Mouse (Mus musculus) heart, embryonic 13.5 days (tissue): ENCODE measurements around the gene Gm21293. TPM values are rescaled to one million over a fixed set of nuclear protein-coding genes. Genes with fewer than 3 reads are reported as not detected.
"Not testable (repeated sequence)": the region's sequence is repeated elsewhere in the genome, so short reads cannot be mapped to it uniquely, and the experiment has no call there.

ENCODE experiments used
- ATAC-seq: fragments of 200-750 bp; cut with Nextera tagmentation; 2 replicates; pipeline ENCODE4 v1.8.0; 2017; ENCODE audit warnings: moderate TSS enrichment; ENCODE audit not compliant: insufficient number of reproducible peaks, low FRiP score, low TSS enrichment; ENCODE audit errors: extremely low read depth
- H3K27ac ChIP-seq: fragments of 300-500 bp; sonication (generic); replicated peaks from 2 replicates; pipeline ENCODE4 v1.5.1; 2015; ENCODE audit warnings: moderate library complexity, mild to moderate bottlenecking, inconsistent platforms
- H3K27me3 ChIP-seq: fragments of 300-500 bp; sonication (generic); replicated peaks from 2 replicates; pipeline ENCODE4 v1.6.1; 2015; ENCODE audit warnings: mild to moderate bottlenecking, inconsistent platforms
- H3K36me3 ChIP-seq: fragments of 300-500 bp; sonication (generic); 2 replicates; pipeline ENCODE4 v1.6.1; 2015; ENCODE audit warnings: mild to moderate bottlenecking, inconsistent platforms
- H3K4me1 ChIP-seq: fragments of 300-500 bp; sonication (generic); 2 replicates; pipeline ENCODE4 v1.6.1; 2015; ENCODE audit warnings: inconsistent platforms
- H3K4me2 ChIP-seq: fragments of 300-500 bp; sonication (generic); 2 replicates; pipeline ENCODE4 v1.6.1; 2015; ENCODE audit warnings: inconsistent platforms, mild to moderate bottlenecking, moderate library complexity
- H3K4me3 ChIP-seq: fragments of 300-500 bp; sonication (generic); 2 replicates; pipeline ENCODE4 v1.5.1; 2015; ENCODE audit warnings: moderate library complexity, mild to moderate bottlenecking, inconsistent platforms
- H3K9ac ChIP-seq: fragments of 300-500 bp; sonication (generic); 2 replicates; pipeline ENCODE4 v1.6.1; 2015; ENCODE audit warnings: inconsistent platforms, mild to moderate bottlenecking, moderate library complexity
- H3K9me3 ChIP-seq: fragments of 300-500 bp; sonication (generic); 2 replicates; pipeline ENCODE4 v1.6.1; 2016; ENCODE audit warnings: inconsistent platforms
- WGBS: fragments of 180-500 bp; shearing (Covaris S2); methylation state at CpG from one replicate; pipeline ENCODE4 v1.1.7; 2015; ENCODE audit warnings: mixed read lengths; 5-methylcytosine and 5-hydroxymethylcytosine counted together
- polyA plus RNA-seq: library from polyadenylated mRNA; unstranded; fragments of >200 nt; fragmentation: Nextera tagmentation; extraction: Ambion mirVana; gene quantifications from 2 replicates; pipeline ENCODE4 v1.2.1, GENCODE M21; 2015

Gm21293 gene
- polyA plus RNA-seq, result not detected in 2 replicates

- not testable (repeated sequence) for H3K9me3 ChIP-seq, H3K36me3 ChIP-seq, H3K9ac ChIP-seq, H3K4me1 ChIP-seq, H3K27ac ChIP-seq, ATAC-seq, H3K4me2 ChIP-seq, H3K4me3 ChIP-seq, H3K27me3 ChIP-seq
- no CpG with 5 or more reads among the region's 3 CpGs for WGBS
These were observed at the start of gene Gm21293 for GRCm38 (mm10) chr10:104142687-104143086. Gene Gm21293, plus strand, starts transcription at chr10:104142987.

GRCm38 (mm10) chr10:104110044-104110443, 32.7 kb upstream of the Gm21293 start:
- H3K36me3 ChIP-seq, result no peaks in the 10 kb centered on the region
- H3K9ac ChIP-seq, result no peak overlapping the region
- H3K4me1 ChIP-seq, result no peaks in the 10 kb centered on the region
- no peak overlapping the region for H3K4me3 ChIP-seq
- H3K9me3 ChIP-seq, result no peaks in the 10 kb centered on the region
- no peak for ATAC-seq
- no peak overlapping the region for H3K4me2 ChIP-seq
- no peak overlapping the region for H3K27ac ChIP-seq
- WGBS, result 68% methylated on average over 3 of the region's 3 CpGs
- no peaks in the 10 kb centered on the region for H3K27me3 ChIP-seq

- Histone ChIP-seq H3K4me3 (no peak overlapping the region), H3K4me2 (no peak overlapping the region), H3K9ac (no peak overlapping the region), H3K36me3 (no peaks in the 10 kb centered on the region), H3K9me3 (no peaks in the 10 kb centered on the region), H3K27ac (no peak overlapping the region), H3K4me1 (peaks cover 3% of the 10 kb centered on the region; the same call in 1 of the 2 replicates), H3K27me3 (no peaks in the 10 kb centered on the region)
- 43% methylated on average over 2 of the region's 2 CpGs for WGBS
- ATAC-seq, result no peak
These were observed 24.5 kb upstream of the Gm21293 start for GRCm38 (mm10) chr10:104118312-104118711.

GRCm38 (mm10) chr10:104151197-104151596, 8.4 kb downstream of the Gm21293 start, which contains the start of gene Gm6763:
Gene Gm6763, plus strand, starts transcription at chr10:104151497.
- H3K27me3 ChIP-seq, H3K27ac ChIP-seq, H3K4me1 ChIP-seq, H3K4me3 ChIP-seq, ATAC-seq, H3K4me2 ChIP-seq, H3K36me3 ChIP-seq, H3K9ac ChIP-seq, H3K9me3 ChIP-seq: not testable (repeated sequence)
- WGBS, result no CpG with 5 or more reads among the region's 3 CpGs

- not testable (repeated sequence) for H3K4me3 ChIP-seq, H3K4me1 ChIP-seq, H3K27me3 ChIP-seq, H3K27ac ChIP-seq, ATAC-seq, H3K4me2 ChIP-seq, H3K9me3 ChIP-seq, H3K36me3 ChIP-seq, H3K9ac ChIP-seq
- no CpG with 5 or more reads among the region's 3 CpGs for WGBS
These were observed 16.9 kb downstream of the Gm21293 start, which contains the start of gene Gm8764 for GRCm38 (mm10) chr10:104159706-104160105. Gene Gm8764, plus strand, starts transcription at chr10:104160006.

GRCm38 (mm10) chr10:104168215-104168614, 25.4 kb downstream of the Gm21293 start, which contains the start of gene Gm21304:
Gene Gm21304, plus strand, starts transcription at chr10:104168515.
- not testable (repeated sequence) for H3K27me3 ChIP-seq, H3K4me2 ChIP-seq, H3K9ac ChIP-seq, H3K4me3 ChIP-seq, H3K36me3 ChIP-seq, H3K9me3 ChIP-seq, ATAC-seq, H3K27ac ChIP-seq, H3K4me1 ChIP-seq
- no CpG with 5 or more reads among the region's 3 CpGs for WGBS

- not testable (repeated sequence) for H3K4me2 ChIP-seq, H3K9ac ChIP-seq, H3K4me3 ChIP-seq, H3K4me1 ChIP-seq, ATAC-seq, H3K27me3 ChIP-seq, H3K27ac ChIP-seq, H3K9me3 ChIP-seq, H3K36me3 ChIP-seq
- no CpG with 5 or more reads among the region's 3 CpGs for WGBS
These were observed 33.9 kb downstream of the Gm21293 start, which contains the start of gene Gm21312 for GRCm38 (mm10) chr10:104176724-104177123. Gene Gm21312, plus strand, starts transcription at chr10:104177024.

GRCm38 (mm10) chr10:104185233-104185632, 42.4 kb downstream of the Gm21293 start, which contains the start of gene Gm20765:
Gene Gm20765, plus strand, starts transcription at chr10:104185533.
- not testable (repeated sequence) for H3K4me2 ChIP-seq, H3K27ac ChIP-seq, H3K27me3 ChIP-seq, H3K4me1 ChIP-seq, H3K9me3 ChIP-seq, ATAC-seq, H3K4me3 ChIP-seq, H3K36me3 ChIP-seq, H3K9ac ChIP-seq
- no CpG with 5 or more reads among the region's 3 CpGs for WGBS

- H3K9me3 ChIP-seq, H3K27ac ChIP-seq, H3K9ac ChIP-seq, H3K27me3 ChIP-seq, H3K4me1 ChIP-seq, H3K36me3 ChIP-seq, H3K4me3 ChIP-seq, H3K4me2 ChIP-seq, ATAC-seq: not testable (repeated sequence)
- WGBS, result no CpG with 5 or more reads among the region's 3 CpGs
These were observed 51.0 kb downstream of the Gm21293 start, which contains the start of gene Gm4340 for GRCm38 (mm10) chr10:104193742-104194141. Gene Gm4340, plus strand, starts transcription at chr10:104194042.

Other genes starting within 250 kb of the Gm21293 start
- gene Gm6763, start 8.5 kb downstream of the Gm21293 start, polyA plus RNA-seq, result not detected in 2 replicates
- gene Gm8764, start 17.0 kb downstream of the Gm21293 start, polyA plus RNA-seq, result not detected in 2 replicates
- gene Gm21304, start 25.5 kb downstream of the Gm21293 start, polyA plus RNA-seq, result not detected in 2 replicates
- gene Gm21312, start 34.0 kb downstream of the Gm21293 start, polyA plus RNA-seq, result not detected in 2 replicates
- not detected in 2 replicates for gene Gm20765, start 42.5 kb downstream of the Gm21293 start, polyA plus RNA-seq
- gene Gm4340, start 51.1 kb downstream of the Gm21293 start, polyA plus RNA-seq, result not detected in 2 replicates